Mouse (Mus musculus) hindlimb bud, embryonic 11.5 days (tissue): ENCODE measurements around the gene Car11.
A peak's percentile ranks its signal among the peaks of the same experiment; 100 is the strongest.

ENCODE experiments used
- DNase-seq: peaks from one replicate; pipeline ENCODE4 v3.0.0-alpha.2; 2012; ENCODE audit warnings: low read depth, low spot score; ENCODE audit errors: extremely low spot score

Gene Car11

DNA sequence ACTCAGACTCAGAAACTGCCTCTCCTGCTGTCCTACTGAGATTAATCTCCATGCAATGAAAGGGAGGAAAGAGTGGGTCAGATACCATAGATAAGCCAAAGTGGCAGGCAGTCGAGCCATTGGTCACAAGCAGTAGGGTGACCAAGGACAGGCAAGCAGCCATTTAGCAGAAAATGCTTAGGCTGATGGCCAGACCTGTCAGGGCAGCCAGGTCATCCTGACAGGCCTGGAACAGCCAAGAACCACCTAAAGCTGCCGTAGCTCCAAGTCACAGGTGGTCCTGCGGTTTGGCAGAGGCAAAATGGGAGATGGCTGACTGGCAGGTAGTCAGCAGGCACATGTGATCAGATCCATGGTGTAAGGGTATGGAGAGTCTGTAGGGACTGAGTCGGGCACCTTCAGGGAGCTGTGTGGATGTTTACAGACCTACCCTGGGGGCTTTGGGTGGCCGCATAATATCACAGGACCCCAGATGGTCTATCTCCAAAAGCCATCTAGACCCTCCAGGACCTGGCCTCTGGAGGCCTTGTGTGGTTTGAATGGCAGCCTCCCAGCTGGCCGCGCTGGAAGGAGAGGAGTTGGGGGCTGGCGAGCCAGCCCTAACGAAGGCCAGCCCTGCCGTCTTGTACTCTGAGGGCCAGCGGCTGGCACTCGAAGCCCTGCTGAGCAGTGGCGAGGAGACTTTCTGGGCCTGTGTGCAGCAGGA, 22.2 kb downstream of the Car11 start:
- DNase-seq = no peak

DNA sequence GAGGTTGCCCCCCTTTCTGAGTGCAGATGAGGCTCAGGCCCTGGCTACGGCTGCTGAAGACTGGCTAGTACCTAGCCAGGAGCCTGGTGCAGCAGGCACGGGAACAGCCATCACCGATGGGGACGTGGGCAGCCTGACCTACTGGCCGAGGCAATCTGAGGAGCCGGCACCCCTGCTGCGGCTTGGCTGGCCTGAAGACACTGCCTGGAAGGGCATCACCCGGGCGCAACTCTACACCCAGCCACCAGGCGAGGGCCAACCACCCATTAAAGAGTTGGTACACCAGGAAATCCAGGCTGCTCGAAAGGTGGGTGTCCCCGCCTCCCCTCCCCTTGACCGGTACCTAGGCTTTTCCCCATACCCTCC, 22.7 kb downstream of the Car11 start:
- DNase-seq = no peak

DNA sequence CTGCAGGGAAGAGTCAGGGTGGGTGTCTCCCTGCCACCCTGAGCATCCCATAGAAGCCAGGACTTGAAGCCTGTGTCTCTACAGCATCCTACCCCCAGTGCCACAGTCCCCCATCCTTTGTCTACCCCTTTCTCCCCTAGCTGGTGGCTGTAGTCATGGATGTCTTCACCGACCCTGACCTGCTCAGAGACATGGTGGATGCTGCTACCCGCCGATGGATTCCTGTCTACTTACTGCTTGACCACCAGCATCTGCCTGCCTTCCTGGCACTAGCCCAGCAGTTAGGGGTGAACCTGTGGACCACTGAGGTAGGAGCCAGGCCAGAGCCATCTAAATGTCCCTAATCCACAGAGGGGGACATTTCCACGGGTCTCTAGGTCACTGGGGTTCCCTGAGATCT, 23.7 kb downstream of the Car11 start:
- no peak for DNase-seq

DNA sequence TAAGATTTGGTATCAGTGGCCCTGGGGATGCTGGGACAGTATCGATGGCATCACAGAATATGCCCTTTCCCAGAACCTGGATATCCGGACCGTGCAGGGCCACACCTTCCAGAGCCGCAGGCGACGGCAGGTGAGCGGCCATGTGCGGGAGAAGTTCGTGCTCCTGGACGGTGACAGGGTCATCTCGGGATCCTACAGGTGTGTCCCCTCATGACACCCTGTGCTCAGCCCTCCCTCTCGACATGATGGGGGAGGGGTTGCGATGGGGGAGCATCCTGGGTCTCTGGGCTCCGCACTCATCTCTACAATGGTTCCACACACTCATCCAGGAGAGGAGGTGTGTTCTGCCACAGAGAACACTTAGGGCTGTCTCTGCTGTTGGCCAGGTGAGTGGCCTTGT, 24.1 kb downstream of the Car11 start:
- DNase-seq = no peak

DNA sequence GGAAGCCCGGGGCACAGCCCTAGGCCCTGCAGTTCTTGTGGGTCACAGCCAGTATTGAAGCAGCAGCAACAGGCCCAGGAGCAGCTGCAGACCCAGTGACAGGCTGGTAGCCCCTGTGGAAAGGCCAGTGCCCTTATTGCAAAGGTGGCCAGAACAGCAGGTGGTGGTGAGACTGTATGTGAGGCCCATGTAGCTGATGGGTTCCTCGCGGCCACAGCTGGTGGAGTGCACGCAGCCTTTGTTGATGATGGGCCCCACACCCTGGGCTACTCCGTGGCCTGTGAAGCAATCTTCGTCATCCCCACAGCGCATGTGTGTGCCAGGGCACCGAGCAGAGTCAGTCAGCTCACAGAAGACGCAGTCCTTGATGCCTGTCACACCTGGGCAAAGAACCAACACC, 25.5 kb downstream of the Car11 start:
- no peak for DNase-seq

DNA sequence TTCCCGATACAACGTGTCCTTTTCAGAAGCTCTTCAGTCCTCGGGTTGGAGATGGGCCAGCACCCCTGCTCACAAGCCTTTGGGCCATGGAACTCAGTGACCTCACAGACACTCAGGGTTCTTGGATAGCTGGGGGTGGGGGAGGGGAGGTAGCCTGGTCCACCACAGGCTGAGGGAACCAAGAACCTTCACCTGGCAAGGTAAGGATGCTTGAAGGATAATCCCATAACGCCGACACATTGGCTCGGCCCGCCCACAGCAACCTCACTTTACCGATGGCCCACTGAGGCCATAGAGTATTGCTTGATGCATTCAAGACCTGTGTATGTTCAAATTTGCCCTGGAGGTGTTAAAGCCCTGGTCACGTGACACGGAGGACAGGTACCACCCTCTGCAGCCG, 26.1 kb downstream of the Car11 start, which contains the start of gene Spaca4:
Gene Spaca4, minus strand, starts transcription at position 101 of the 400 bp plus-strand sequence.
- no peak for DNase-seq

DNA sequence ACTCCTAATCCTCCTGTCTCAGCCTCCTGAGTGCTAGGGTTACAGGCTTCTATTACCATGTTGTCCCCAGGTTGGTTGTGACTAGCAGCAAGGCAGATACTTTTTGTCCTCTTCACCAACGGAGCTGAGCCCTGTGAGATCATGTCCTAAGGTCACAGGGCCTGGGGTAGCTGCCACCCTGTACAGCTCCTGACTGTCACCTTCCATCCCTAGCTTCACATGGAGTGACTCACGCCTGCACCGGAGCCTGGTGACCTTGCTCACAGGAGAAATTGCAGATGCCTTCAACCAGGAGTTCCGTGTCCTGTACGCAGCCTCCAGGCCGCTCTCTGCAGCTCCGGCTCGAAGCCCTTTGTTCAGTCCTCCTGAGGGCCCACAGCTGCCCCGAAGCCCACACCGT, 26.8 kb downstream of the Car11 start:
- DNase-seq = no peak

DNA sequence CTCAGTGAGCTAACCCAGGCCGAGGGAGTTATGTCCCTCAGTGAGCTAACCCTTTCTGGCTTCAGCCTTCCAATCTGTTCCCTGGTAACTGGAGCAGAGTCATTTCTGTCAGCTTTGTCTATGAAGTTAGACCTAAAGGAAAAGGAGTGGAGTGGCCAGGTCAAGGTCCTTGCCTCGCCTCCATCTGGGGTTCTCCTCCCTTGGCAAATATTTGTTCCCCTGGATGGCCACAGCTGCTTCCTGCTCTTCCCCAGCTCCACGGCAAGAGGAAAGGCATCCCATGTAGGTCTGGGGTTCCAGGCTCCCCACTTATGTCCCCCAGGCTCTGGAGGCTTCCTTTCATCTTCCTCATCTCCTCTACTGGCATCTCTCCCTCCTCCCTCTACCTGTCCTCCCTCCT, 28.0 kb downstream of the Car11 start:
- DNase-seq = no peak

DNA sequence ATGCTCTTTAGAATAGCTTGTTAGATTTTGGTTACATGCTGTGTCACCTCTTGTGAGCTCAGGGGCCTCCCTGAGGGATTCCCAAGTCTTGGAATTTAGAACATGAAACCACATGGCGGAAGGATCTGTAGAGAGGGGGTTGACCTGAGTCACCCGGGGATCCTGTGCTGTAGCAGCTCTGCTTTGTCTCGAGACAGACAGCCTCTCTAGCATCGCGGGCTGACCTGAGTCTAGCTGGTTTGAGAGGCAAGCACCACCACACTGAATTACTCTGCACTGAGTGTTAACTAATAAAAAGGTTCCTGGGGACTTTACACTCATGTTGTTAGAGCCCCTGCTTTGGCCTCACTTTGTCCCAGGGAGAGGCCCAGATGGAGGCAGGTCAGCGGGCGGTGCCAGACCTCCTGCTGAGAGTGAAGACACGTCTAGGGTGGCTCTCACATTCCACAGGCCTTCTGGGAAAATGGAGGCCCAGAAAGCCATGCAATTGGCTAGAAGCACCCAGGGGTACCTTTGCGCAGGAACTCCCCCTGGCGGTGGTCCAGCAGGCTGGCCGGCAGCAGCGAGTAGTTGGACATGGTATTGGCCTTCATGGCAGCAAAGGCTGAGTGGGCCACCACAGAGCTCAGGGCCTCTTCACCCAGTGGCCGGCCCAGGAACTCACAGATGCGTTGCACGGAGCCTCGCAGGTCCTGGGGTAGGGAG, 31.2 kb downstream of the Car11 start:
- no peak for DNase-seq

DNA sequence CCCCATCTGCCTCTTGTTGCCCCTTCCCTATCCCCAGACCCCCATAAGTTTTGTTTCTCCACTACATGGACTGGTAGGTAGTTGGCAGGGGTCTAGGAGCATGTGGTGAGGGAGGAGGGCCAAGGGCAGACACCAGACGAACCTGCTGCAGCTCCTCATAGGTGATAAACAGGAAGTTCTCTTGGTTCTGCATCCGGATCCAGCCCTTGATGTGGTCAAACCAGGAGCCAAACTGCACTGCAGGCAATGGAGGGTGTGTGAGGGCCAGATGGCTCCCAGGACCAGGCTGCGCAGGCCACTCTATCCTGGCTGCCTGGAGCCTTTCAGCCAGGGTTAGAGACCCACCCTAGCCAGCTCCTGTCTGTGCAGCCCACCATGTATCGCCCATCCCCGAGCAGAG, 33.8 kb downstream of the Car11 start:
- DNase-seq = no peak

DNA sequence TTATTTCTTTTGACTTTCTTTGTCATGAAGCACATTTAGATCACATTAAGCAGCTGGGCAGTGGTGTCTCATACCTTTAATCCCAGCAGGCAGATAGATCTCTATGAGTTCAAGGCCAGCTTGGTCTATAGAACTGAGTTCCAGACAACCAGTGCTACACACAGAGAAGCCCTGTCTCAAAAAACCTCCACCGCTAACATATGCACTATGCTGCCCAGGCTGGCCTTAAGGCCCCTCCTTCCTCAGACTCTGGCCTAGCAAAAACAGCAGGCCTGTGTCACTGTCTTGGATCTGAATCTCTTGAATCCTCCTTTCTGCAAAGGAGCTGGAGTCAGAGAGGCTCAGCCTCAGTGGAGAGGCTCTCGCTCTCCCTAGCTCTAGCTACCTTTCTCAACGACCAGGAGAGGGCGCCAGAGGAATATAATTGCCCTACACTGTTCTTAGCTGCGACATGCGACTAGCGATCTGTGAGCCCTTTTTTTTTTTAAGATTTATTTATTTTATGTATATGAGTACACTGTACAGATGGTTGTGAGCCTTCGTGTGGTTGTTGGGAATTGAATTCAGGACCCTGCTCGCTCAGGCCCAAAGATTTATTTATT, 39.6 kb downstream of the Car11 start:
- DNase-seq = no peak

DNA sequence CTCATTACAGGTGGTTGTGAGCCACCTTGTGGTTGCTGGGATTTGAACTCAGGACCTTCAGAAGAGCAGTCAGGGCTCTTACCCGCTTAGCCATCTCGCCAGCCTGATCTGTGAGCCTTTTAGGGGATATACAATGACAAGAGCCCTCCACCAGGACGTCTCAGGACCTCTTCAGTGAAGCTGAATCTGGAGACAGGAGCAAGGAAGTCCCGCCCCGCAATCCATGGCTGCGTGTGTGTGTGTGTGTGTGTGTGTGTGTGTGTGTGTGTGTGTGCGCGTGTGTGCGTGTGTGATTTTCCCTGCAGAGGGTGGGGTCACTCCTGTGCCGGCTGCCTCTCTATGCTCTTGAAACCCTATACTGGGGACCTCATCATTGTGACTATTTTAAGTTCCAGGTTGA, 40.2 kb downstream of the Car11 start:
- DNase-seq = no peak

DNA sequence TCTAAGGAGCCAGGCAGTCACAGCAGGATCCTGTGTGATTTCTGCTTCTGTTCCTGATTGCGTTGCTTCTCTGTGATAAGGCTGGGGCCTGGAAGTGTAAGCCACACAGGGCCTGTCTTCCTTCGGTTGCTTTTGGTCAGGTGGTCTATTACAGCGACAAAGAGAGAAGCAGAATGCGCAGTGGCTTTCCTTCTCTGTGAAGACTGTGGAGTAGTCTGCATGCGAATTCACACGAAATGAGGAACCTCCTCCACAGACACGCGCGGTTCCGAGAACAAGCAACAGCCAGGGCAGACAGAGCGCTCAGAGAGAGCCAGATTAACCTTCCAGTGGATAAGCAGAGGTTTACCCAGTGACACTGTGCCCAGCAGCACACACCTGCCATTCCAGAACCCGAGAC, 41.7 kb downstream of the Car11 start:
- no peak for DNase-seq

DNA sequence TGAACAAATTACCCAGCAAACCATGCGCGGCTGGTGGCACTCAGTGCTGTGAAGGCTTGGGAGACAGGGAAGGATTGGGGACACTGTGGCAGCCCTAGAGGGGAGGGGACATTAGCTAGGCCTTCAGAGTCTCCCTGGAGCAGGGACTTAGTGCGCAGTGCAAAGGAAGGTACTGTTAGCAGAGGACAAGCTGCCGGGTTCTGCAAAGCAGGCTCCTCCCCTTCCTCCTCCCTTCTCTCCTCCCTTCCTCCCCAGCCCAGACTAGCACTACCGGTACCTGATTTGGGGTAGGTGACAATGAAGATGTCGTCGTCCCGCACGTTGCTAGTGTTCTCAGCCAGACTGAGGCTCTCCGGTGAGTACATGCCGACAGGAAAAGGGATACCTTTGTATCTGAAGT, 42.1 kb downstream of the Car11 start:
- DNase-seq = no peak

DNA sequence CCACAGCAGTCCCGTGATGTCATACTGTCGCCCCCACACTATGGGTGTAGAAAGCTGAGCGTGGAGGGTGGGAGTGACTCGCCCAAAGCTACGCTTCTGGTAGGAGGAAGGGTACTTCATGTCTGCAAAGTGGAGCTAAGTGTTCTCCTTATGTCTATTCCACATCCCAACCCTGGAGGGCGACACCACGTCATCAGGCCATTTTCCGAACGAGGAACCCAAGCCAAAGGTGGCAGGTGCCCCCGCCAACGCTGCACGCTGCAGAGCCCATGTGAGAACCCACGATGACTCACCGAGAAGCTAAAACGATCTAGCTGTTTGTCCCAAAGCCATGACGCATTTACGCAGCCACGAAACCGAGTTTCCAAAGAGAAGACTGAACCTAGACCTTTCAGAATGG, 42.7 kb downstream of the Car11 start:
- no peak for DNase-seq

DNA sequence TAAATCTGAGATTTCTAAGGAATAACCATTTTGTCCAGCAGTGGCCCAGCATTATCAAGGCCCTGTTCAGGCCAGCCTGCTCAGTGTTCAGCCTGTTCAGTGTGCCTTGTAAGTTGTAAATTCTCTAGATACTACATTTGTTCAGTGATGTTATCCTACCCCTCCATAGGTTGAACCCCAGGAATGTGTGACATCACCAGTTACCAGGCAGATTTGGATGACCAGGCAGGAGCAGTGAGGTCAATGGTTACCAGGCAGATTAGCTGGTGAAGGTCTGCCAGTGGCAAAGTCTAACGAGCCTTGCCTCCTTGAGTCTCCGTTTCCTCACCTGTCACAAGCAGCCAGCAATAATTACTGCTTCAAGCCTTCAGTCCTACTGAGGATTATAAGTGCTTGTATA, 44.7 kb downstream of the Car11 start:
- peak; percentile 61 for DNase-seq

DNA sequence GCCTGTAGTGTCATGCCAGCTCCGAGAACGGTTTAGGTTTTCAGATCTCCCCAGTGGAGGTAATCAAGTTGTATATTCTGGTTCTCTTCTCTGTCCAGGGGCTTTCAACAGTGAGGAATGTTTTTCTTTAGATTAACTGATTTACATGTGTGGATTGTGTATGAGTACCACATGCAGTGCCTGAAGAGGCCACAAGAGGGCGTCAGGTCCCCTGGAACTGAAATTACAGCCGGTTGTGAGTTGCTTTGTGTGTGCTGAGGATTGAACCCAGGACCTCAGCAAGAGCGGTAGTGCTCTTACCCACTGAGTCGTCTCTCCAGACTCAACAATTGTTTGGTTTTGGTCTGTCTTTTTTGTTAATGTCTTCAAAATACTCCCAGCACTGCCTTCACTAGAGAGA, 46.9 kb downstream of the Car11 start:
- no peak for DNase-seq

DNA sequence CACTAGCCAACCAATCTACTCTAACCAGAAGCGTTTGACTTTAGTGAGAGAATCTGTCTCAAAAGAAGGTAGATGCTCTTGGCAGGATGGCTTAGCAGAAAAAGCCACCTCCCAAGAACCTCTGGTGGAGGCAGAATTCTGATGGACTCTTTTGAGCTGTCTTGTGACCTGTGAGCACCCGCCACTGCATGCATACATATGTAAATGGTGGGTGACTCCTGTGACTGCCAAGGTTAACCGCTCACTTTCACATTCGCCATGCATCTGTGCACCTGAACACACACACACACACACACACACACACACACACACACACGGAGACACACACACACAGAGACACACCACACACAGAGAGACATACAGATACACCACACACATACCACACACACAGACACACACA, 47.8 kb downstream of the Car11 start:
- DNase-seq = no peak

DNA sequence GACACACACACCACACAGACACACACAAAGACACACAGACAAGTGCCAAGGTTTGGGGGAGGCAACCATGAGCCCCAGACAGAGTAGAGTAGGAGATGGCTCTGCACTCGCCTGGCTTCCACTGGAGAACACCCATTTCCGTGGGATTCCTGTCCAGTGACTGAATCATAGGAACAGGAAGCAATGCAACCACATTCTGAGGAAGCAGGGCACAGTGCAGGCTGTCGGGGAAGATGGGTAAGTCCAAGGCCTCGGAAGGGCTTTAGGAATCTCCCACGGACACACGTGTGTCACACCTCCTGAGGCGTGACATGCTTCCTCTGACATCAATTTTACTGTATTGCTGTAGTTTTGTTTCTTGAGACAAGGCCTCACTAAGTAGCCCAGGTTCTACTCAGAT, 48.5 kb downstream of the Car11 start:
- no peak for DNase-seq

DNA sequence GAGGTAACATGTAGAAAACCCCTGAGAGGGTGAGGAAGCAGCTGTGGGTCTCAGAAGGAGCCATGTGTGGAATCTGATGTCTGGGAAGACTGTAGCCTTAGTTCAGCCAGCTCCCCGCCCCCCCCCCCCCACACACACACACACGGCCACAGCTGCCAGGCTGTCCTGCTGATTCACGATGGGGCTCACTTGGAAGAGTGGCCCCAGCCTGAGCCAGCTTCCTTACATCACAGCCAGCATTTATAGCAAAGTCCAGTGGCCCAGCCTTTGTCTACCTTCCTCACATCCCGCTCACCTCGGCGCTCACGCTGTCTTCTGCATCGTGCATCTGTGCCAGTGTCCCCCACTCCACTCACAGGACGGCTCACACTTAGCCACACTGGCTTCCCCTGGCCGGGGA, 49.8 kb downstream of the Car11 start:
- no peak for DNase-seq

DNA sequence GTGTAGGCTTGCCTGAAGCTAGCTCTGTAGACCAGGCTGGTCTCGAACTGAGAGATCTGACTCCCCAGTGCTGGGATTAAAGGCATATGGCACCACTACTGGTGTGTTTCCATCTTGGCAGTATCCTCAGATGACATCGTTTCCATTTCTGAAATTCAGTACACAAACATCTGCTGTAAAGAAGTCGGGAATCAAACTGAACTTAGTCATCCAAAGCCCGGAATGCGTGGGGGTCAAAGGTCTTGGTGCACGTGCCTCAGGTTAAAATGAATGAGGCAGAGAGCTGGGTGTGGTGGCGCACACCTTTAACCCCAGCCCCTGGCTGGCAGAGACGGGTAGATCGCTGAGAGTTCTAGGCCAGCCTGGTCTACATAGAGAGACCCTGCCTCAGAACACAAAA, 50.5 kb downstream of the Car11 start:
- no peak for DNase-seq
